Mouse (Mus musculus) spleen, adult 2 months (tissue): ENCODE measurements at regions not wholly inside any gene's neighbourhood (a gene's known extent, or its start where the extent isn't known, plus 50 kb on each side); places are given as distances from the start of the nearest gene placed in this dataset.
A peak's percentile ranks its signal among the peaks of the same experiment; 100 is the strongest.

Experiments used
- DNase-seq, 2 experiments: peaks; one replicate each; pipeline versions ENCODE4 v3.0.0 to v3.0.0-alpha.2; 2012 to 2021; ENCODE audit warnings: low spot score in 2 of 2, low read depth in 1 of 2
- H3K27ac ChIP-seq: fragments of 200-500 bp; 2 replicates; pipeline ENCODE4 v1.5.1; 2012; ENCODE audit warnings: low read length, inconsistent platforms; ENCODE audit not compliant: insufficient read depth
- H3K27me3 ChIP-seq: fragments of 200-500 bp; 2 replicates; pipeline ENCODE4 v1.6.1; 2012; ENCODE audit warnings: mild to moderate bottlenecking, moderate library complexity, low read length, inconsistent platforms; ENCODE audit not compliant: control insufficient read depth, insufficient read depth
- H3K36me3 ChIP-seq: fragments of 200-500 bp; 2 replicates; pipeline ENCODE4 v1.6.1; 2012; ENCODE audit warnings: mild to moderate bottlenecking, low read length, inconsistent platforms; ENCODE audit not compliant: control insufficient read depth, insufficient read depth
- H3K4me1 ChIP-seq: fragments of 200-500 bp; 2 replicates; pipeline ENCODE4 v1.6.1; 2011; ENCODE audit warnings: inconsistent platforms; ENCODE audit not compliant: control insufficient read depth, insufficient read depth, insufficient read length
- H3K4me3 ChIP-seq: fragments of 200-500 bp; 2 replicates; pipeline ENCODE4 v1.5.1; 2011; ENCODE audit warnings: mild to moderate bottlenecking, inconsistent platforms; ENCODE audit not compliant: insufficient read depth, insufficient read length; ENCODE audit errors: extremely low read depth
- CTCF ChIP-seq: fragments of 200-500 bp; IDR thresholded peaks from 2 replicates; pipeline ENCODE4 v1.5.1; 2011; ENCODE audit warnings: mild to moderate bottlenecking, inconsistent platforms; ENCODE audit not compliant: insufficient read depth, insufficient read length, insufficient replicate concordance; ENCODE audit errors: extremely low read depth
- POLR2A ChIP-seq: fragments of 200-500 bp; IDR thresholded peaks from 2 replicates; pipeline ENCODE4 v1.6.1; 2011; ENCODE audit warnings: low read depth, low read length, inconsistent platforms
- WGBS: fragments of 180-500 bp; shearing (Covaris S2); methylation state at CpG from one replicate; pipeline ENCODE4 v1.1.7; 2018; 5-methylcytosine and 5-hydroxymethylcytosine counted together

DNA sequence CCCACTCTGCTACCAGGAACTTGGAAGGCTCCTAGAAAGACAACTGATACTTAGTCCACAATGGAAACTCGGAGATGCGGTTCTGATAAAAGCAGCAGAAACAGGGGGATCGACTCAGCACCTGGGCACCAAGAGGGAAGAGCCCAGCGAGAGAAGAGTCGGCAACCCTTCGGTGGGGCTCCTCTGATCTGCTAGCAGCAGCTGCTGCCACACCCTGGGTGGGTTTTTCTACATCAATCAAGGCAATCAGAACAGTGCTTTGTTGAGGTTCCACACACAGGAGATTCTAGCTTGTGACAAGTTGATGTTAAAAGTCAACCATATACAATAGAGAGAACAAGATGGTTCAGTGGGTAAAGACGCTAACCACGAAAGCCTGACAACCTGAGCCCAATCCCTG lies 102.4 kb upstream of the Npas2 start:
- H3K36me3 ChIP-seq = no peaks in the 10 kb centered on the region
- no peak overlapping the region for H3K27ac ChIP-seq
- DNase-seq = peak in 1 of 2 experiments; percentile 22
- WGBS = 70% methylated on average over 8 of the region's 8 CpGs
- H3K4me3 ChIP-seq = no peak overlapping the region
- no peaks in the 10 kb centered on the region for H3K27me3 ChIP-seq
- no peak for TF ChIP-seq POLR2A
- TF ChIP-seq CTCF = no peak
- peaks cover 10% of the 10 kb centered on the region; the same call in 1 of the 2 replicates for H3K4me1 ChIP-seq

DNA sequence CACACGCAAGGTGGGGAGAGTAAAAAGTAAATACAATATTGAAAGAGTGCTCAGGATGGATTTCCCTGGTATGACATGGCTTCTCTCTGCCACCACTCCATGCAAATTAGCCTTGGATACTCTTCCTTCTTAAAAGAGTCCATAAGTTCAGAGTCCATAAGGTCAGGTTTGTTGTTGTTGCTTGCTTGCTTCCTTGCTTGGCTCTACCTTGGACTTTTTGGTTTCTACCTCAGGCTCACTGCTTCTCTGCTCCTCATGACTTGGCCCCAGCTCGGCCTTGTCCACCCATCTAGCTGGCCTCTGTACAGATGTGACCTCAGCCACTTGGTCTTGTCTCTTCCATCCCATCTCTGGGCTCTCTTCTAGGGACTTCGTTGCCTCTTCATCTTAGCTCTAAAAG lies 101.9 kb upstream of the Npas2 start:
- no peak for DNase-seq
- 84% methylated on average over 3 of the region's 3 CpGs for WGBS
- H3K4me1 ChIP-seq = peaks cover 14% of the 10 kb centered on the region; the same call in 1 of the 2 replicates
- no peaks in the 10 kb centered on the region for H3K36me3 ChIP-seq
- no peak overlapping the region for H3K27ac ChIP-seq
- no peak overlapping the region for H3K4me3 ChIP-seq
- H3K27me3 ChIP-seq = no peaks in the 10 kb centered on the region
- TF ChIP-seq CTCF (no peak), POLR2A (no peak)

GRCm38 (mm10) chr1:39093291-39093690 lies 100.2 kb upstream of the Npas2 start:
- WGBS = 83% methylated on average over 4 of the region's 4 CpGs
- TF ChIP-seq POLR2A (no peak), CTCF (no peak)

DNA sequence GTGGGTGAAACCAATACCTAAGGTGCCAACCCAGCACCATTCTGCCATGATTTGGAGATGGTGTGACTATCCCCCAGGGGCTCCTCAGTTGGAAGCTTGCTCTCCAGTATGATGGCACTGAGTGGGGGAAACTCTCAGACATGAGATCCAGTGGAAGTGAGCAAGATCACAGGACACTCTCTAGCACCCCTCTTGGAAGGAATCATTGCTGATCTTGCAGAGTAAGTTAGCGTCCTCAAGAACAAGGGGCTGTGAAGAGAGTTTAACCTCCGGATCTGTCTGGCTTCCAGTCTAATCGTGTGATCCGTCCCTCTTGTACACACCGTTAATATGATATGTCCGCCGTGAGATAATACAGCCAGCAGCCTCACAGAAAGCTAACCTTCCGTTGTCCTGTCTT lies 99.5 kb upstream of the Npas2 start:
- DNase-seq = no peak
- Histone ChIP-seq H3K4me3 (no peak overlapping the region), H3K27ac (no peak overlapping the region), H3K27me3 (no peaks in the 10 kb centered on the region), H3K4me1 (peaks cover 14% of the 10 kb centered on the region; the same call in 1 of the 2 replicates), H3K36me3 (no peaks in the 10 kb centered on the region)
- TF ChIP-seq POLR2A (no peak), CTCF (no peak)
- 91% methylated on average over 8 of the region's 8 CpGs for WGBS

More at GRCm38 (mm10) chr1:39093291-39093690, 100.2 kb upstream of the Npas2 start:
- no peak for DNase-seq
- H3K27ac ChIP-seq = no peak overlapping the region
- no peaks in the 10 kb centered on the region for H3K27me3 ChIP-seq
- no peak overlapping the region for H3K4me3 ChIP-seq
- H3K4me1 ChIP-seq = peaks cover 14% of the 10 kb centered on the region; the same call in 1 of the 2 replicates
- H3K36me3 ChIP-seq = no peaks in the 10 kb centered on the region

DNA sequence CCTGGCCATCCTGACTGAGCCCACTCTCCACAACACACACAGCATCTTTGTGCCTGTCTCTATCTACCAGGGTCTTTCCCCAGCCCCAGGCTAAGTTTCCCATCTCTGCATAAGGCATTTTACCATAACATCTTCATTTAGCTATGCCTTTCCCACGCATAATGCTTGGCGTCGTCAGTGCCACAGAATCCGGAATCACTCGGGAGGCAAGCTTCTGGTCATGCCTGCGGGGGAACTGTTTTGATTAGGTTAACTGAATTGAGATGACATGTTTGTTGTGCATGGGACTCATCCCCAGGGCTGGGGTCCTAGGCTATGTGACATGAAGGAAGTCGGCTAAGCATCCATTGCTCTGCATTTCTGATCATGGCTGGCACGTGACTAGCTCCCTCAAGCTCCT lies 97.6 kb upstream of the Npas2 start:
- no peak overlapping the region for H3K4me3 ChIP-seq
- TF ChIP-seq CTCF (no peak), POLR2A (no peak)
- H3K27me3 ChIP-seq = no peaks in the 10 kb centered on the region
- DNase-seq = no peak
- no peaks in the 10 kb centered on the region for H3K36me3 ChIP-seq
- H3K4me1 ChIP-seq = peaks cover 10% of the 10 kb centered on the region; the same call in 1 of the 2 replicates
- 93% methylated on average over 8 of the region's 8 CpGs for WGBS
- H3K27ac ChIP-seq = no peak overlapping the region

DNA sequence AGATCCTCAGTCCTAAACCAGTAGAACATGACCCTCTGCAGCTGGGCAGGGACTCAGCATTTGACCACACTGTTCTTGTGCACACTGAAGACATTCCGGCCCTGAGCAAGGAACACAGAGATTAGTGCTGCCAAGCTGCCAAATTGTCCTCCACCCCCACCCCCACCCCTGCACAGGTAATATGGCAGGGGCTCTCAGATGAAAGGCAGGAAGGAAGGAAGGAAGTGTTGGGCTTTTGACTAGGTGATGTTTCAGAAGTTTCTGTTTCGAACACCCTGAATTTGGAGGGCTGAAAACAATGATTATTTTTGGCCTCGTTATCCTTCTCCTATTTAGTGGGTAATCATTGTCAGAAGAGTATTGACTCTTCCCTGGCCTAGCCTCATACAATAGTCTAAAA lies 96.8 kb upstream of the Npas2 start:
- H3K4me3 ChIP-seq = no peak overlapping the region
- DNase-seq = no peak
- no peak for TF ChIP-seq CTCF
- TF ChIP-seq POLR2A = no peak
- H3K4me1 ChIP-seq = peaks cover 10% of the 10 kb centered on the region; the same call in 1 of the 2 replicates
- H3K27me3 ChIP-seq = no peaks in the 10 kb centered on the region
- WGBS = 33% methylated on average over 3 of the region's 3 CpGs
- H3K27ac ChIP-seq = no peak overlapping the region
- H3K36me3 ChIP-seq = no peaks in the 10 kb centered on the region

GRCm38 (mm10) chr1:39097499-39097898 lies 96.0 kb upstream of the Npas2 start:
- Histone ChIP-seq H3K27me3 (no peaks in the 10 kb centered on the region), H3K36me3 (no peaks in the 10 kb centered on the region), H3K27ac (peak overlapping the region; percentile 64), H3K4me1 (peaks cover 7% of the 10 kb centered on the region; the same call in 1 of the 2 replicates), H3K4me3 (no peak overlapping the region)
- DNase-seq = peak in 1 of 2 experiments; percentile 23
- no peak for TF ChIP-seq POLR2A
- no peak for TF ChIP-seq CTCF
- 64% methylated on average over 10 of the region's 10 CpGs for WGBS

- TF ChIP-seq POLR2A (no peak), CTCF (no peak)
- DNase-seq = no peak
- H3K27me3 ChIP-seq = no peaks in the 10 kb centered on the region
- peak overlapping the region; percentile 64; the same call in 1 of the 2 replicates for H3K27ac ChIP-seq
- H3K4me3 ChIP-seq = no peak overlapping the region
- 89% methylated on average over 5 of the region's 5 CpGs for WGBS
- peaks cover 4% of the 10 kb centered on the region; the same call in 1 of the 2 replicates for H3K4me1 ChIP-seq
- H3K36me3 ChIP-seq = no peaks in the 10 kb centered on the region
These were observed 95.4 kb upstream of the Npas2 start for GRCm38 (mm10) chr1:39098154-39098553.
